ENCODE assay signal across 17 mouse cellular contexts in genomic region chr12:76677068-76677467, GRCm38 (mm10). TPM values are rescaled to one million over a fixed set of nuclear protein-coding genes. Genes with fewer than 3 reads are reported as not detected.
DNase-seq lines count a peak whose midpoint lies in the region; ATAC-seq lines count a peak whose summit lies in the region.
"Had no signal": no experiment of that assay in that cellular context is flagged by ENCODE, and none has a peak within 500 bp of the region (broad histone marks: within the 10 kb centered on the region; RNA-seq: fewer than 3 reads in every experiment).

No protein-coding gene starts in this region.

- no peaks in the 10 kb centered on the region for H3K36me3 ChIP-seq in heart, embryonic 15.5 days
- H3K36me3 ChIP-seq in heart, embryonic 12.5 days = no peaks in the 10 kb centered on the region
- H3K36me3 ChIP-seq in lung, embryonic 16.5 days (ENCODE audit: control insufficient read depth, insufficient read depth, low read length) = no peaks in the 10 kb centered on the region
- H3K36me3 ChIP-seq: embryonic facial prominence, embryonic 12.5 days; forebrain, embryonic 10.5 days; hindbrain, embryonic 12.5 days; midbrain, embryonic 15.5 days had no signal

- DNase-seq in lung, postnatal 36 days = no peak
- peak; percentile 30 for DNase-seq in c-Kit-positive CD71-positive TER-119-positive erythroid progenitor cells, embryonic 14.5 days (ENCODE audit: low spot score)
- DNase-seq in mesoderm, embryonic 11.5 days (ENCODE audit: low read depth, low spot score) = peak; percentile 34
- DNase-seq in spleen, adult 12 weeks (ENCODE audit: low spot score) = no peak
- DNase-seq: adrenal gland, adult 8-10 months; kidney, adult 11 months; kidney, postnatal 14 days; left cerebral cortex, postnatal 4 days; thymus, adult 2 months had no signal

- no peaks in the 10 kb centered on the region for H3K27me3 ChIP-seq in heart, embryonic 15.5 days
- H3K27me3 ChIP-seq in heart, embryonic 12.5 days (replicated peaks) = no peaks in the 10 kb centered on the region
- no peaks in the 10 kb centered on the region for H3K27me3 ChIP-seq in lung, embryonic 16.5 days (ENCODE audit: control insufficient read depth, insufficient read depth, low read depth, low read length)
- H3K27me3 ChIP-seq: embryonic facial prominence, embryonic 12.5 days; hindbrain, embryonic 12.5 days; midbrain, embryonic 15.5 days had no signal

- H3K9me3 ChIP-seq in heart, embryonic 15.5 days (replicated peaks) = no peaks in the 10 kb centered on the region
- no peaks in the 10 kb centered on the region for H3K9me3 ChIP-seq in heart, embryonic 12.5 days (replicated peaks)
- no peaks in the 10 kb centered on the region for H3K9me3 ChIP-seq in lung, embryonic 16.5 days (ENCODE audit: control insufficient read depth, low read length)
- H3K9me3 ChIP-seq: embryonic facial prominence, embryonic 12.5 days; forebrain, embryonic 10.5 days; hindbrain, embryonic 12.5 days; midbrain, embryonic 15.5 days had no signal

- H3K9ac ChIP-seq in heart, embryonic 15.5 days = no peak overlapping the region
- no peak overlapping the region for H3K9ac ChIP-seq in heart, embryonic 12.5 days
- H3K9ac ChIP-seq in lung, embryonic 16.5 days (ENCODE audit: low read length) = no peak overlapping the region
- H3K9ac ChIP-seq: embryonic facial prominence, embryonic 12.5 days; hindbrain, embryonic 12.5 days; midbrain, embryonic 15.5 days had no signal

- H3K4me1 ChIP-seq in heart, embryonic 15.5 days (replicated peaks) = peaks cover 52% of the 10 kb centered on the region
- H3K4me1 ChIP-seq in heart, embryonic 12.5 days (replicated peaks) = peaks cover 51% of the 10 kb centered on the region
- H3K4me1 ChIP-seq in lung, embryonic 16.5 days (replicated peaks; ENCODE audit: control insufficient read depth, insufficient read depth, low read length) = no peaks in the 10 kb centered on the region
- H3K4me1 ChIP-seq: embryonic facial prominence, embryonic 12.5 days; hindbrain, embryonic 12.5 days had no signal

- 41% methylated on average over 7 of the region's 7 CpGs for WGBS in heart, embryonic 15.5 days
- 53% methylated on average over 7 of the region's 7 CpGs for WGBS in heart, embryonic 12.5 days
- WGBS in lung, embryonic 16.5 days = 40% methylated on average over 7 of the region's 7 CpGs

- H3K4me3 ChIP-seq in heart, embryonic 15.5 days = no peak overlapping the region
- no peak overlapping the region for H3K4me3 ChIP-seq in heart, embryonic 12.5 days
- H3K4me3 ChIP-seq in lung, embryonic 16.5 days (ENCODE audit: low read length) = no peak overlapping the region
- H3K4me3 ChIP-seq: embryonic facial prominence, embryonic 12.5 days; forebrain, embryonic 10.5 days; hindbrain, embryonic 12.5 days; midbrain, embryonic 15.5 days had no signal

- no peak overlapping the region for H3K27ac ChIP-seq in heart, embryonic 15.5 days
- H3K27ac ChIP-seq in heart, embryonic 12.5 days (ENCODE audit: poor library complexity, severe bottlenecking) = no peak overlapping the region
- no peak overlapping the region for H3K27ac ChIP-seq in lung, embryonic 16.5 days (ENCODE audit: low read length)
- H3K27ac ChIP-seq: embryonic facial prominence, embryonic 12.5 days; hindbrain, embryonic 12.5 days; macrophage had no signal

- no peak for ATAC-seq in heart, embryonic 15.5 days (replicated peaks; ENCODE audit: insufficient number of reproducible peaks, insufficient read depth, low FRiP score, low read depth)
- ATAC-seq in heart, embryonic 12.5 days (ENCODE audit: insufficient number of reproducible peaks, low FRiP score) = no peak
- ATAC-seq in lung, embryonic 16.5 days (ENCODE audit: low read depth) = no peak
- ATAC-seq: midbrain, embryonic 15.5 days had no signal

- H3K4me2 ChIP-seq in heart, embryonic 15.5 days = peak overlapping the region; percentile 9; the same call in 1 of the 2 replicates
- H3K4me2 ChIP-seq in heart, embryonic 12.5 days = no peak overlapping the region
- 0 out of 2 replicates have a peak overlapping the region, but pooled peaks have one; percentile 40 for H3K4me2 ChIP-seq in lung, embryonic 16.5 days (ENCODE audit: low read depth, low read length)
- H3K4me2 ChIP-seq: embryonic facial prominence, embryonic 12.5 days; hindbrain, embryonic 12.5 days; midbrain, embryonic 15.5 days had no signal

RNA-seq across cellular contexts. Expression of gene Sptb, which starts 33.3 kb away (rescaled TPM):
- polyA plus RNA-seq in heart, embryonic 15.5 days (2015; fragmentation: Nextera tagmentation; extraction: Ambion mirVana) = 5.7 and 6.6 TPM in 2 replicates
- polyA plus RNA-seq in heart, embryonic 12.5 days (2016; fragmentation: Nextera tagmentation; extraction: Ambion mirVana) = 13.4 and 13.5 TPM in 2 replicates
- 1.3 and 1.8 TPM in 2 replicates for polyA plus RNA-seq in lung, embryonic 16.5 days (2015; fragmentation: Nextera tagmentation; extraction: Ambion mirVana)

Comparison
In these comparisons a context has a peak if more than half of its experiments do, and no peak if none do; other contexts are left out.
1. DNase-seq: peak in c-Kit-positive CD71-positive TER-119-positive erythroid progenitor cells, embryonic 14.5 days (single experiment) and mesoderm, embryonic 11.5 days (single experiment); none in lung, postnatal 36 days (single experiment) and spleen, adult 12 weeks (single experiment).